Mouse (Mus musculus): ENCODE measurements around the gene AC161166.1.
A peak's percentile ranks its signal among the peaks of the same experiment; 100 is the strongest.
"Not testable (repeated sequence)": the region's sequence is repeated elsewhere in the genome, so short reads cannot be mapped to it uniquely, and the experiment has no call there.

Gene AC161166.1

DNA sequence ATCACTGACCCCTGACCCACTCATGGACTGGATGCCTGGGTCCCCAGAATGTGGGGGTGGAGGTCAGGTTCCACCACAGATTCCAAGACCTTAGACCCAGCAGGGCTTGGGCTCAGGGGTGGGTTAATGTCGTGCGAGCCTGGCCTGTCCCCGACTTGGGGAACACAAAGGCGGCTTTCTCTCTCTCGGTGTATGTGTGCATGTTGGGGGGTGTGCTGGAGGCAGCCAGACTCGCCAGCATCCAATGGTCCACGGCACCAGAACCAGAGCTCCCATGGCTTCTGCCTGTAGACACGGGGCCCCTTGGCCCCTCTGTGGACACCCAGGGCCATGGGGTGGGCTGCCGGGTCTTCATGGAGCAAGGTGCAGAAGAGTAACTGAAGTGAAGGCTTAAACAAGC is 26.8 kb downstream of the AC161166.1 start:
- no peak for DNase-seq (ENCODE audit: low spot score in 2 of 2)

DNA sequence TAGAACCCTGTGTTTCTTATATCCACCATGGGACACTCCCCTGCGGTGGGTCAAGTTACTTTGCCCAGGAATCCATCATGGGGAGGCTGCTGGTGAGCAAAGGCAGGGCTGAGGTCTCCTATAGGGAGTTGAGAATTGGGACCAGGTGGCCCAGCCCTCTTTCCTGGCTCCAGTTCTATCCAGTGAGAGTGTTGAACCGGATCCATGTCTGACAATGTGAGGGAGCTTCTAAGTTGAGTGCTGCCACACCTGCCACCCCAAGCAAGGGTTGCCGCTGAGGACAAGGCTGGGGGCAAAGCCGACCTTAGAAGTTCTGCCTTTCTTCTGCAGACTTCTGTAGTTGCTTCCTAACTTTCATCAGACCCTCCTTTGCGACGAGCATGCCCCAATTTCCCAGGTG is 29.0 kb downstream of the AC161166.1 start:
- not testable (repeated sequence) for DNase-seq (ENCODE audit: low spot score in 2 of 2)

DNA sequence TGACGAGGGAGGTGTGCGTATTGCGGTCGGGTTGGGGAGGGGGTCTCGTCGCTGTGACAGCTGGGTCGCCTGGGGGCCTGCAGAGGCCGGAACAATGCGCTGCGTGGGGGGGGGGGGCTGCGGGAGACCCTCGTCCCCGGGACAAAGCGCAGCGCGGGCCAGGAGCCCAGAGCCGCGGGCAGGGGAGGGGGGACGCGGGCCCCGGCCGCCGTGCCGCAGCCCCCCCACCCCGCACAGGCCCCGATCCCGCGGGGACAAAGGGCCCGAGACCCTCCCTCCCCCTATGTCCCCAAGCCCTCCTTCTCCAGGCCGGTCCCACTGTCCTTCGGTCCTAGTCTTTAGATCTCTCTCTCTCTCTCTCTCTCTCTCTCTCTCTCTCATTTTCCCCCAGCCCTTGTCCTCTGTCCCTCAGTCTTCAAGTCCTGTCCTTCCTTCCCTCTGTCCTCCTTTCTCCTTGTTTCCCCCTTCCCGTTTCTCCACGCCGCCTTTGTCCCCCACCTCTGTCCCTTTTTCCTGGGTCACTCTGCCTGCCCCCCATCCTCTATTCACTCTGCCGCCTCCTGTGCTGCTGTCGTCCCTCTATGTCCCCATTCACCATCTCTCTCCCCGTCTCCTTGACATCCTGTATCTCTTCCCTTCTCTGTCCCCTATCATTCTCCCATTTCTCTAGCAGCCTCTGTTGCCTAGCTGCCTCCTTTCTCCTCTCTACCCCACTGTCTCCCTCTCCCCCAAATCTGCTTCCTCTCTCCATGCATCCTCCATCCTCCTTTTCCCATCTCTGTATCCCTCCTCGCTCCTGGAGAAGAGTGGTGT is 29.8 kb downstream of the AC161166.1 start:
- no peak for DNase-seq (ENCODE audit: low spot score in 2 of 2)

DNA sequence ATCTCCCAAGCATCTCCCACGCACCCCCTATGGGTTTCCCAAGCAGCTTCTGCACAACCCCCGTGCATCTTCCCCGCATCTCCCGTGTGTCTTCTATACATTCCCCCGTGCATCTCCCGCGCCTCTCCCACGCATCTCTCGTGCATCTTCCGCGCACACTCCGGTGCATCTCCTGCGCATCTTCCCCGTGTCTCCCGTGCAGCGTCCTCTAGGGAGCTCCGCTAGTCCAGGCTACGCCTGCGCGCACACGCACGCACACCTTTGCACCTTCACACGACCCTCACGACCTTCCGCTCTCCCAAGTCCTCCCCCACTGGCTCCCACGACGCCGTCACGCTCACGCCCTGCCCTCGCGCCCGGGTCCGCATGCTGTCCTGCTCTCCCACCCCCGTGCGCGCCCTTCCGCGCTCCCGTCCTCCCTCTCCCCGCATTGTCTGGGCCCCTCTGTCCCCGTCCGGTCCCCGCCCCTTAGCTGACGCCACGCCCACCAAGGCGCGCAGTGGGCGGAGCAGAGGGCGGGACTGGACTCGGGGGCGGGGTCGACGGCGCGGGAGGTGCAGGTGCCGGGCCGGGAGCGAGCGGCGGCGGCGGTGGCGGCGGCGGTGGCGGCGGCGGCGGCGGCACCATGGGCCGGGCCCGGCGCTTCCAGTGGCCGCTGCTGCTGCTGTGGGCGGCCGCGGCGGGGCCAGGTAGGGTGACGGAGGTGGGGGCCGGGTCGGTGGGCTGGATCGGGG is 30.6 kb downstream of the AC161166.1 start, which contains the start of gene Cadm4:
Gene Cadm4, plus strand, starts transcription at position 550 of the 734 bp plus-strand sequence.
- DNase-seq (ENCODE audit: low spot score in 2 of 2) = peak; percentile 62 to 83

DNA sequence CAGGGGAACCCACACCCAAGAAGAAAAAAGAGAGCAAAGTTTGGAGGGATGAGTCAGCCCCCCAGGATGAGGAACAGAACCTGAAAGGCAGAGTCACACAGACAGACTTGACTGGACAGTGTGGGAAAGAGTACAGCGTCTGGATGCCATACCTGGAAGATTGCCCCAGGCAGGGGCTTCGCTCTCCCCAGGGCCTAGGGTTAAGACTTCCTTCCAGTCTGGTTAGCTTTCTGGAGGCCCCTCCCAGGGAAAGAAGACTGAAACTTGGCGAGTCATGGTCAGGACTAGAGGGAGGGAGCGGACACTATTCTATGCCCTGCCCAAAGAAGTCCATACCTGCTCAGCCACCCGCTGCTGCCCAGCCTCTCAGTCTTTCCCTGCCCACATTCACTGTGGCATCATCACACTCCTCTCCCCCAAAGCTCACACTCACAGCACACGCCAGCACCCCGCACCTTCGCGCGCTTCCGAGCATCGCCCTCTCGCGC is 31.2 kb downstream of the AC161166.1 start:
- DNase-seq (ENCODE audit: low spot score in 2 of 2) = no peak

DNA sequence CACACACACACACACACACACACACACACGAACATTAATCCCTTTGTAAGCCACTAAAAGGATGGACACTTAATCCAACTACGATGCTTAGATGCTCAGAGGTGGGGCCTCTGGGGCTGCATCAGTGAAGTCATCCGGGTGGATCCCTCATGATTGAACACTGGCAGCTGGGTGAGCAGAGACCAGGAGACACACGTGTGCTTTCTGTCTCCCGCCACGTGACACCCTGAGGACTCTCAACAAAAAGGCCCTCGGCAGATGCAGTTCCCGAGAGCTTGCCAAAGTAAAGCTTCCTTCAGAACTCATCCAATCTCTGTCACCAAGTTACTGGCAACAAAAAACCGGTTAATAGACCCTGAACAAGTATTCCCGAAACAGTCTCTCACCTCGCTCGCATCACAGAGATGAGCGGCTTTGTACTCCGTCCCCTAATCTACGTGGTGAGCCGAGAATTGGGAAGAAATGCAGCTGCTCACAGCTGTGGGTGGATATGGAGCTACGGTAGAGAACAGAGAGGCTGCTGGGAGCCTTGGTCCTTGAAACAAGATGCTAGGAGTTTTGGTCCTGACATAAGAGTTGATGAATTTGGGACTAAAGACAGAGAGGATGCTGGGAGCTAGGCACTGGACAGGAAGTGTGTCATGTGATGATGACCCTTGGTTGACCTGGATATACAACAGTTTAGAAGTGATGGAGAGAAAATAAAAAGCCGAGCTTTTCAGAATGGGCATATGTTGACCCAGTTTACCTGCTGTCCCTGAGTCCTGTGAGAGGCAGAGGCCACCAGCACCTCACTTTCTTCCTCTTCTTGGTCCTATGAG is 31.9 kb downstream of the AC161166.1 start:
- no peak for DNase-seq (ENCODE audit: low spot score in 2 of 2)

DNA sequence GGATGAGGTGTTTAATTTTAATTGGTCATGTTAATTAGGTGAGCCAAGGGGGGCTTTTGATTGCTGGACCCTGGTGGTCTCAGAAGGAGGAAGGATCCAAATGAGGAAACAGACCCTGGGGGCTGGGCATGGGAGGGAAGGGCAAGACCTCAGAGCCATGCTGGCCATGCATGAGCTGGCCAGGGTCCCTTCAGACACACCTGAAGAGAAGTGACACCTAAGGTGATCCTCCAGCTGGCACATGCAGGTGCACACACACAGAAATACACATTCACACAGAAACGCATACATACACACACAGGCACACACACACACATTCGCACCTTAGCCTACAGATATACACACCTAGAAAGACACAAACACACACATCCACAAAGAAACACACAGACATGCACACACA is 32.6 kb downstream of the AC161166.1 start:
- no peak for DNase-seq (ENCODE audit: low spot score in 2 of 2)

DNA sequence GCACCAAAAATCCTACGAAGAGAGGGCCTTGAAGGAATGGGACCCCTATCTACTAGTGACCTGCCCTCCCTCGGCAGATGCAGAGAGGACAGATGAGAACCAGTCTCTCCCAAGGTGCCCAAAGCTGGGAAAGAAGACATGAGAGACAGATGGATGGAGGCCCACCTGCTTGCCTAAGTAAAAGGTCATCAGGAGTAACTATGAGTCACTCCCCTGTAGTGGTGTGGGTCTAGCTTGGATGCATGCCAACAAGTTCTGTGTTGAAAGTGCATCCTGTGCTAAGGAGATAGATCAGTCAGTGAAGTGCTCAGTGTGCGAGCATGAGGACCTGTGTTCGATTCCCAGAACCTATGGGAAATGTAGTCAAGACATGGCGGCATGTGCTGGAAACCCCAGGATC is 33.3 kb downstream of the AC161166.1 start:
- no peak for DNase-seq (ENCODE audit: low spot score in 2 of 2)

DNA sequence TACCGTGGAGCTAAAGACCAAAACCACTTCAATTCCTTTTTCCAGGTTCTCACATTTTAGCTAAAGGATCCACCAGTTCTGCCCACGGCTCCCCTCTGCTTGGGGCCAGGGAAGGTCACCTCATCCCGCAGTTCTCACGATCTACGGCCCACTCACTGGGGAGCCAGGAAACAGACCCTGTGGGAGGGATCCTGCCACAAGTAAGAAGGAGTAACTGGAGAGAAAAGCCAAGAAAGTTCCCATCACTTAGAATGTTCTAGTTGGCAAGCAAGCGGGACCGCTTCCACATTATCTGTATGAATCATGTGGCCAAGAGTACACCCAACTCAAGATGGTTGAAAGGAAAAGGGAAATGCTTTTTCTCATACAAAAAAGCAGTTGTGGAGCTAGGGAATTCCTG is 35.4 kb downstream of the AC161166.1 start:
- DNase-seq (ENCODE audit: low spot score in 2 of 2) = no peak

DNA sequence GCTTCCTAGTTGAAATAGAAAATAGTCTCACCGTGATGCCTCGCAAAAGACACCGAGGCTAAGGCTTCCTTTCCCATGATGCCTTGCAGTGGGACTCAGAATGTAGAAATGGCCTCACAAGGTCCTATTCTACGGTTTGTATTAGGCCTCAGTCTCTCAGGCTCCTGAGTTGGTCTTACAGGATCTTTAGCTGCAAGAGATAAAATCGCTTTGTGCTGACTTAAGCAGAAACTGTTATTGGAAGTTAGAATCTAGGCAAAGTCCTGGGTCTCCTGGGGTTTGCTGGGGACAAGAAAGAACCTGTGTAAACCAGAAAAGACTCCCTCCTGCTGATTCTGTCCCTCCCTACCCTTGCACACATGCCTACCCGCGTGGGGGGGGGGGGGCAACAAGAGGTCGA is 35.9 kb downstream of the AC161166.1 start:
- no peak for DNase-seq (ENCODE audit: low spot score in 2 of 2)

DNA sequence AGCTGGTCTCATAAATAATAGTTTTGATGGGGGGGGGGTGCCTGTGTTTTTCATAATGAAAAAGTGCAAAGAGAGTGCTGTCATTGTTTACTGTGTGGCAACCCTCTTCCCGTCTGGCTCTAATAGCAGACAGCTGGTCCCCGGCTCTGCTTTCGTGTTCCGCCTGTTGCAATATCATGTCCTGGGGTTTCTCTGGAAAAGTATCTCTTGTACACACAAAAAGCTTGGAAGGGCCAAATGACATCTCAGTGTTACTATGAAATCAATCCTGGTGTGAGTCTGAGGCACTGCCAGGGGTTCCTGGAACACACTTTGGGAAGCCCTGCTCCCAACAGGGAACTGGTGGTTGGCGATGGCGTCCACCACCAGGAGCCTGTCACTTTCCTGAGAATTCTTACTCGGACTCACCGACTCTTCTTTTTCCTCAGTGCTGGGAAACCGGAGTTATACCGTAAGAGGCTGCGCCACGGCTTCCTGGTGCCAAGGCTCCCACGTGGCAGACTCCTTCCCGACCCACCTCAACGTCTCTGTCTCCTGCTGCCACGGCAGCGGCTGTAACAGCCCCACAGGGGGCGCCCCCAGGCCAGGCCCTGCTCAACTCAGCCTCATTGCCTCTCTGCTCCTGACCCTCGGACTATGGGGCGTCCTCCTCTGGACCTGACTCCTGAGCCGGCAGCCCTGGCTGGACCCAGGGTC is 37.3 kb downstream of the AC161166.1 start:
- DNase-seq (ENCODE audit: low spot score in 2 of 2) = no peak

DNA sequence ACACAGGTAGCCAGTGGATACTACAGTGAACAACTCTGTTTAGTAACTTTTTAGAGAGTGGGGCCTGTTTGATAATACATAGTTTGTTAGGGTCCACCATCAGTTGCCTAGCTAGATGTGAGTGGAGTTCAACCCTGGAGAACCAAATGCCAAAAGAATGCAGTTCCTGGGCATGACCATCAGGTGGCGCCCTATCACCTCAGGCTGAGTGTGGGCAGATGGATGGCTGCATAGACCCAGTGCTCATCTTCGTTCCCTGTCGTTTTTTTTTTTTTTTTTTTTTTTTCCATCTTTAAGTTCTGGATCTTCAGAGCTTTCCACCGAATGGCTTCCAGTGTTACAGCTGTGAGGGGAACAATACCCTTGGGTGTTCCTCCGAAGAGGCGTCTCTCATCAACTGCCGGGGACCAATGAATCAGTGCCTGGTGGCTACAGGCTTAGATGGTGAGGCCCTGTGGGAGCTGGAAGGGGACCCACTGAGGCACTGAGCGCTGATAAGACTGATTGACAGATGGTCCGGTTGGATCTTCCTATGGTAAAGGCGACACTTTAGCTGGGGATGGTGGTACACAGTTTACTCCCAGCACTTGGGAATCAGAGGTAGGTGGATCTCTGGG is 38.2 kb downstream of the AC161166.1 start:
- DNase-seq (ENCODE audit: low spot score in 2 of 2) = peak; percentile 43 to 69

DNA sequence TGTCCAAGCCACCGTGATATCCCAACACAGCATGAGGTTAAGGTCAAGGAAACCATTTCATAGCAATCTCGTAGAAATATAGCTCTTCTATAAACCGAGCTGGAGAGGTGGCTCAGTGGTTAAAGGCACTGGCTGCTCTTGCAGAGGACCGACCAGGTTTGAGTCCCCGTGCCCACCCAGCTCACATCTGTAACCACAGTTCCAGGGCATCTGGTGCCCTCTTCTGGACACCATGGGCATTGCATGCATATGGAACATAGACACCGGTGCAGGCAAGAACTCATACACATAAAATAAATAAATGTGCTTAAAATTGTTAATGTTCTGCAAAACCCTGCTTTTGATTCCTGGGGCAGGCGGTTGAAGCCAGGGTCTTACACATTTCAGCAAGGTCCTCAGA is 39.3 kb downstream of the AC161166.1 start:
- peak; percentile 32 to 59 for DNase-seq (ENCODE audit: low spot score in 2 of 2)

DNA sequence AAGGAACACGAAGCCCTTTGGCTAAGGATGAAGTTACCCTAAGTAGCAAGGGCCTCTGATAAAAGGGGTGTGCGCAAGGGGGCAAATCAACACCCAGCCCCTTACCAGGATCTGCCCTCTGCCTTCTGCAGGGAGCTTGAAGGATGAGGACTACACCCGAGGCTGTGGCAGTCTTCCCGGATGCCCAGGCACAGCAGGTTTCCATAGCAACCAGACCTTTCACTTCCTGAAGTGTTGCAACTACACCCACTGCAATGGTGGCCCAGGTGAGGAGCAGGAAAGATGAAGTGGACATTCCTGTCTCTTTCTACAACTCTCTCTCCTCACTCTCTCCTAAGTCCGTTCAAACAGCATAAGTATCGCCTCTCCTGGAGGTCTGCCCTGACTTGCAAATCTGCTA is 39.8 kb downstream of the AC161166.1 start:
- no peak for DNase-seq (ENCODE audit: low spot score in 2 of 2)

DNA sequence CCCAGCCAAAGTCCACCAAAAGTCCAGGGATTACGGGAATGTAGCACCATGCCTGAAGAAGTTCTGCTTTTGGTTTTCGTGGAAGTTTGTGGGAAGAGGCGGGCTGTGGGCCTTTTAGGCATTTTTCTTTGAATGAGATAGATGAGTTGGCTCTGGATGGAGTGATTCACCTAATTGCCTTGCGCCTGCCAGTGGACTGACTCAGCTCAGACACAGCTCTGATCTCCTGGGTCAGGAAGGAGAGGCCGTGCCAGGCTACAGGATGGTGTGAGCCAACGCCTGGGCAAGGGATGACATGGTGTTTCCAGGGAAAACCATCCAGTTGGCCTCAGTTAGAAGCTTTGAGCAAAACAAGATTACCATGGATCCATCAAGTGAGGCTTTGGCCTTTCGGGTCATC is 41.9 kb downstream of the AC161166.1 start:
- DNase-seq (ENCODE audit: low spot score in 2 of 2) = no peak

DNA sequence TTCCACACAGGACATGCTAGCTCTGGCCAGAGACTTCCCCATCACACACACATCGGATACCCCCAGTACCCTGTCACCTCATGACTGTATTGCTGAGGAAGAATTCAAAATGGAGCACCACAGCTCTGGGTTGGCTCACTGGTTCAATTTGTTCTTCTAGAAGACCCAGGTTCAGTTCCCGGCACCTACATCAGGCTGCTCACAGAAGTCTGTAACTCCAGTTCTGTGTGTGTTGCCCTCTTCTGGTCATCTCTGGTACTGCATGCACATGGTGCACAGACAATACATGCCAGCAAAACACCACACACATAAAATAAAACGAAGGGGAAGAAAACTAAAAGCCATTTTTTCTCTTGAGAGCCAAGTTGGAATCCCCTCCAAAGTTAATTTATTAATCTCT is 43.1 kb downstream of the AC161166.1 start:
- peak in 1 of 2 experiments; percentile 66 for DNase-seq (ENCODE audit: low spot score in 2 of 2)

DNA sequence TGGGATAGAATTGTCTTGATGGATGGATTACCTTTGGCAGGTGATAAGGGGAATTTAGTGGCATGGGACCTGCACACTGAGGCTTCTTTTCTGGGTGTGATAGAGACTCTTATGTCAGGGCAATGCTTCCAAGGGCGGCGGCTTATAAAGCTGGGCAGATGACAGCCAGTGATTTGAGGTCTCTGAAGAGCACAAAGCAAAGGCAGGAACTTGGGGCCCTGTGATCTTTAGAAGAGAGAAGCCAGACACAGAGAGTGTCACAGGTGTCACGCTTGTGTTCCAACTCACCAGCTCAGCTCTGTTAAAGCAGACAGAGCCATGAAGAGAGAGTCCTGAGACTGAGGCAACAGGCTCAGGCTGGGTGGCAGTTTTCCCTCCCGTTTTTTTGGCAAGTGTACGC is 44.4 kb downstream of the AC161166.1 start:
- DNase-seq (ENCODE audit: low spot score in 2 of 2) = no peak

DNA sequence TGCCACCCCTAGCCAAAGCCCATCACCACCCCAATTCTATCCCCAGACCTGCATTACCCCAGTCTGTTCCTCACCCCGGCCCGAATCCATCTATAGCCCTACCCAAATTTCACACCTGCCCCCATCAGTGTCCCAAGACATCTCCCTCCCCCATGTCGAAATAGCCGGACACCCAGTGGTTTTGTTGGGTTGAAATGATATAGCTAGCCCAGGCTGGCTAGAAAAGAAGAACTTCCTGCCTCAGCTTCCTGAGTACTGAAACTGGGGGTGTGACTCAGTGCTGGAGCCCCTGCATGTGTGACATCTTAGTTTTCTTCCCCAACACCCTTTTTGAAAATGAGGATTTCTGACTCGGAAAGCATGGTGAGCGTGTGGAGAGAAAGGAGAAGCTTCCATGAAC is 45.4 kb downstream of the AC161166.1 start:
- DNase-seq (ENCODE audit: low spot score in 2 of 2) = no peak

DNA sequence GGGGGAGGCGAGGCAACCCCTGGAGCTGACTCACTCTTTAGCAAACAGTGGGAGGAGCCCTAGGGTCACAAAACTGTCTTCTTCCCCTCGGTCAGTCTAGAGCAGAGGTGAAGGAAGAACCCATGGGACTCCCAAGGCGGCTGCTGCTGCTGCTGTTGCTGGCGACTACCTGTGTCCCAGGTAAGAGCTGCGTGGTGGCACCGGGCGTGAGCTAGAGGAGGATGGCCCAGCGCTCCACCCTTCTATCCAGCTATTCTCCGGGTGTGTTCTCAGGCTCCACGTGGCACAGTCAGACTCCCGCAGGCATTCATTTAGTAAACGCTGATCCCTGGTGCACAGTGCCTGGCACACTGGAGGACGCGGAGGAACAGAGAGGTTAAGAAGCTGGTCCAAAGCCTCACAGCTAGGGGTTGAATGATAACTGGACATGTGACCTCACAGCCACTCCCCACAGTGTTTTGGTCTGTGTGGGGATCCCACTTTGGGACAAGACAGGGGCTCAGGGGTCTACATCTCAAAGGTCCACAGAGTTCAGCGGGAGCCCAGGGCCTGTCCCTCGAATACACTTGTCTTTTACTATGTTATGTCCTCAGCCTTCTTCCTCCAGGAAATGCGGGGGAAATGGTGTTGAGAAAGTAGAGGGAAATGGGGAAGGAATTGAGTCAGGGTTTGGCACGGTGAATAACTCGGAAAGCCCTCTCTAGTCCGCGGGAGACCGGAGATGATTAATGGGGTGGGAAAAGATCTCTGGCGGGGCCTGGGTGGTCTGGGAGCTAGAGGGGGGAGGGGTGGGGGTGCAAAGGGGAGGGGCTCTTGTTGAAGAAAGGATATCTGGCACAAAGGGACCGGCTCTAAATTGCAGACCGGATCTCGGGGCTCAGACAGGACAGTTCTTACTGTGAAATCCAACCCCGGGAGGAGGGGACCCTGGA is 49.6 kb downstream of the AC161166.1 start, which contains the start of gene Plaur:
Gene Plaur, plus strand, starts transcription at position 97 of the 932 bp plus-strand sequence.
- DNase-seq (ENCODE audit: low spot score in 2 of 2) = peak in 1 of 2 experiments; percentile 64
